Mouse (Mus musculus): ENCODE data around the gene Atp8b4. TPM values are rescaled to one million over a fixed set of nuclear protein-coding genes. Genes with fewer than 3 reads are reported as not detected.

Gene Atp8b4
- total and polyA plus RNA-seq, 2 experiments from 2014 or later: 0.10 TPM; not detected in 1

GRCm38 (mm10) chr2:126519872-126520581, 19.6 kb upstream of the Atp8b4 start:
- Histone ChIP-seq H3K36me3 (ENCODE audit: insufficient read depth, low read length) (no peaks in the 10 kb centered on the region), H3K4me2 (ENCODE audit: low read depth, low read length) (no peak overlapping the region), H3K9ac (replicated peaks; ENCODE audit: low read length) (no peak overlapping the region), H3K27me3 (ENCODE audit: insufficient read depth, low read length) (no peaks in the 10 kb centered on the region), H3K27ac (no peak overlapping the region), H3K4me1 (ENCODE audit: insufficient read depth, low read length) (no peaks in the 10 kb centered on the region), H3K4me3 (ENCODE audit: low read length) (no peak overlapping the region), H3K9me3 (ENCODE audit: low read length) (no peaks in the 10 kb centered on the region)
- DNase-seq (ENCODE audit: low spot score): no peak
- no peak for ATAC-seq
- 72% methylated on average over 11 of the region's 11 CpGs for WGBS
- no peak for TF ChIP-seq CTCF (IDR thresholded peaks at IDR 0.05; ENCODE audit: low read depth)

DNA sequence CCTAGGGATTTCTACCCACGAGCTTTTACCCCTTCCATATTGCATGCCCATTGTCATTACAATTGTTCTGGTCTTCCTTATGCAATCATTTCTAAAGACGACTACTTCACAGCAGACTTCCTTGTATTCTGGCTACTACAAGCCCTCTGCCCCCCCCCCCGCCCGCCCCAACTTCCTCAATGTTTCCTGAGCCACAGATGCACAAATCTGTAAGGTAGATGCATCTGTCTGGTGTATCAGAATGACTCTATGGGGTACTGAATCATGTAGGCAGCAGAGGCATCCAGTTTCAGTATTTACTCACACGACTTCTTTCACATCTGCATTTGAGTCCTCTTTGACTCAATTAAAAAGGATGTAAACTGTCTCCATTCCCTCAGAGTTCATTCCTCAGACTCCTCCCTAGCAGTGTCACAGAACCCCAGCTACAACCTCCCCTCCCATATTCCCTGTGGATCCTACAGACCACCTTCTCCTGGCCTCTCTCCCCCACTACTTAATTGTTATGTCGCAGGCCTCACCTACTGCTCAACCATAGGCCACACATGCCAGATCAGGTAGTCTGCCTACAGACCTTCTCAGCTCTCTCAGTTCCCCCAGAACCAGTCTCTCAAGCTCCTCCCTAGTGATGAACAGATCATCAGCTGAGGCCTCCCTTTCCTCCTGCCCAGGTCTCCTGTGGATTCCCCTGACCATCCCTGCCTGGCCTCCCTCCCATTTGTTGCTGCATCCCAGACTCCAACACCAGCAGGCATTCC, 14.8 kb upstream of the Atp8b4 start:
- no peak for TF ChIP-seq CTCF (IDR thresholded peaks at IDR 0.05; ENCODE audit: low read depth)
- no peak for DNase-seq (ENCODE audit: low spot score)
- no peaks in the 10 kb centered on the region for H3K27me3 ChIP-seq (ENCODE audit: insufficient read depth, low read length)
- ATAC-seq: no peak
- no peak overlapping the region for H3K4me2 ChIP-seq (ENCODE audit: low read depth, low read length)
- no peaks in the 10 kb centered on the region for H3K4me1 ChIP-seq (ENCODE audit: insufficient read depth, low read length)
- H3K9ac ChIP-seq (replicated peaks; ENCODE audit: low read length): no peak overlapping the region
- H3K27ac ChIP-seq: no peak overlapping the region
- no peaks in the 10 kb centered on the region for H3K36me3 ChIP-seq (ENCODE audit: insufficient read depth, low read length)
- H3K9me3 ChIP-seq (ENCODE audit: low read length): no peaks in the 10 kb centered on the region
- 74% methylated on average over 6 of the region's 6 CpGs for WGBS
- no peak overlapping the region for H3K4me3 ChIP-seq (ENCODE audit: low read length)

DNA sequence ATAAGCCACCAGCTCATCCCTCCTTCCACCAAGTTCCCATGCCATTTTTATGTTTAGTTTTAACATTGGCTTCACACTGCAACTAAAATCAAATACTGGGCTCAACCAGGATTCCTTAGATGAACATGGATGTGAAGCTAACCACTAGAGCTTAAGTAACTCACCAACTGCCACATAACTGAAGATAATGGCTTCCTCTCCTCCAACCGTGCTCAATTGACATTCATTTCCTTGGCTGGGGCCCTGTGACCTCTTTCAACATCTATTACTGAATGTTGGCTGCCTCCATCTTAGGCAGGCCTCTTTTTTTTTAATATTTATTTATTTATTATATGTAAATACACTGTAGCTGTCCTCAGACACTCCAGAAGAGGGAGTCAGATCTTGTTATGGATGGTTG, 7.8 kb upstream of the Atp8b4 start:
- Histone ChIP-seq H3K4me3 (ENCODE audit: low read length) (no peak overlapping the region), H3K4me1 (ENCODE audit: insufficient read depth, low read length) (no peaks in the 10 kb centered on the region), H3K36me3 (ENCODE audit: insufficient read depth, low read length) (no peaks in the 10 kb centered on the region), H3K9me3 (ENCODE audit: low read length) (no peaks in the 10 kb centered on the region), H3K9ac (replicated peaks; ENCODE audit: low read length) (no peak overlapping the region), H3K27ac (no peak overlapping the region), H3K4me2 (ENCODE audit: low read depth, low read length) (no peak overlapping the region), H3K27me3 (ENCODE audit: insufficient read depth, low read length) (no peaks in the 10 kb centered on the region)
- DNase-seq (ENCODE audit: low spot score) (no peak), ATAC-seq (no peak)
- 67% methylated on average over 1 of the region's 1 CpGs for WGBS
- TF ChIP-seq CTCF (IDR thresholded peaks at IDR 0.05; ENCODE audit: low read depth): no peak

- Histone ChIP-seq H3K27ac (no peak overlapping the region), H3K27me3 (ENCODE audit: insufficient read depth, low read length) (no peaks in the 10 kb centered on the region), H3K9ac (replicated peaks; ENCODE audit: low read length) (no peak overlapping the region), H3K4me1 (ENCODE audit: insufficient read depth, low read length) (no peaks in the 10 kb centered on the region), H3K9me3 (ENCODE audit: low read length) (no peaks in the 10 kb centered on the region), H3K4me3 (ENCODE audit: low read length) (no peak overlapping the region), H3K4me2 (ENCODE audit: low read depth, low read length) (no peak overlapping the region), H3K36me3 (ENCODE audit: insufficient read depth, low read length) (no peaks in the 10 kb centered on the region)
- ATAC-seq: no peak
- WGBS: 90% methylated on average over 5 of the region's 5 CpGs
- no peak for TF ChIP-seq CTCF (IDR thresholded peaks at IDR 0.05; ENCODE audit: low read depth)
- no peak for DNase-seq (ENCODE audit: low spot score)
Measured at GRCm38 (mm10) chr2:126507477-126507876, 7.0 kb upstream of the Atp8b4 start.

- no peak for TF ChIP-seq CTCF (IDR thresholded peaks at IDR 0.05; ENCODE audit: low read depth)
- 75% methylated on average over 1 of the region's 1 CpGs for WGBS
- no peak for ATAC-seq
Measured at GRCm38 (mm10) chr2:126505156-126505555, 4.7 kb upstream of the Atp8b4 start.

DNA sequence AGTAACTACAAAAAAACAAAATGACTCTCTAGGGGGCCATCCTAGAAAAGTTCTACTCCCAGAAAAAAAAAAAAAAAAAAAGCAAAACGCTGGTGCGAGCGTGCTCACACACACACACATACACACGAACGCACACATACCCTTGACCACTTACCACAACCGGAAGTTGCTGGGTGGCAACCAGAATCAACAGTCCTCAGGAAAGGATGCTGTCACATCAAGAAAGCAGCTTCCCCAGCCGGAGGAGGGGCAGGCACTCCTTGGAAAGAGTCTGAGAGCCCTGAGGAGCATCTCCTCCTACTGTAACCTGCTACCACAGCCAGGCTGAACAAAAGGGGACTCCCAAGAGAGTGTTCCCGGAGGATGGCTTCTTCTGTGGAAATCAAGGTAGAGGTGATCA, 744 bp downstream of the Atp8b4 start:
- Histone ChIP-seq H3K27ac (no peak overlapping the region), H3K27me3 (ENCODE audit: insufficient read depth, low read length) (no peaks in the 10 kb centered on the region), H3K36me3 (ENCODE audit: insufficient read depth, low read length) (no peaks in the 10 kb centered on the region), H3K9ac (replicated peaks; ENCODE audit: low read length) (no peak overlapping the region), H3K4me2 (ENCODE audit: low read depth, low read length) (no peak overlapping the region), H3K4me3 (ENCODE audit: low read length) (no peak overlapping the region), H3K9me3 (ENCODE audit: low read length) (no peaks in the 10 kb centered on the region), H3K4me1 (ENCODE audit: insufficient read depth, low read length) (no peaks in the 10 kb centered on the region)
- ATAC-seq: no peak
- no peak for DNase-seq (ENCODE audit: low spot score)
- TF ChIP-seq CTCF (IDR thresholded peaks at IDR 0.05; ENCODE audit: low read depth): no peak
- WGBS: 75% methylated on average over 8 of the region's 8 CpGs

More at GRCm38 (mm10) chr2:126505156-126505555, 4.7 kb upstream of the Atp8b4 start:
- no peak for DNase-seq (ENCODE audit: low spot score)
- Histone ChIP-seq H3K36me3 (ENCODE audit: insufficient read depth, low read length) (no peaks in the 10 kb centered on the region), H3K9me3 (ENCODE audit: low read length) (no peaks in the 10 kb centered on the region), H3K9ac (replicated peaks; ENCODE audit: low read length) (no peak overlapping the region), H3K4me3 (ENCODE audit: low read length) (no peak overlapping the region), H3K4me1 (ENCODE audit: insufficient read depth, low read length) (no peaks in the 10 kb centered on the region), H3K27me3 (ENCODE audit: insufficient read depth, low read length) (no peaks in the 10 kb centered on the region), H3K4me2 (ENCODE audit: low read depth, low read length) (no peak overlapping the region), H3K27ac (no peak overlapping the region)

All from hindbrain, postnatal 0 days (tissue).